Mouse (Mus musculus) forelimb bud, embryonic 11.5 days (tissue): ENCODE data around the gene Gnas.

ENCODE experiments used
- DNase-seq: peaks from one replicate; pipeline ENCODE4 v3.0.0-alpha.2; 2012; ENCODE audit warnings: low read depth, low spot score

The Gnas gene

GRCm38 (mm10) chr2:174284011-174284410, at the start of gene Gnas:
Gene Gnas, plus strand, starts transcription at chr2:174284320.
- DNase-seq: peak; percentile 49

- DNase-seq: no peak
Observed at GRCm38 (mm10) chr2:174242431-174242830, 41.7 kb upstream of the Gnas start.

GRCm38 (mm10) chr2:174251963-174252362, 32.2 kb upstream of the Gnas start:
- DNase-seq: no peak

- DNase-seq: no peak
Observed at GRCm38 (mm10) chr2:174257312-174257711, 26.8 kb upstream of the Gnas start.

GRCm38 (mm10) chr2:174260004-174260403, 24.1 kb upstream of the Gnas start:
- no peak for DNase-seq

- no peak for DNase-seq
Observed at GRCm38 (mm10) chr2:174260908-174261800, 23.0 kb upstream of the Gnas start.

GRCm38 (mm10) chr2:174261801-174262200, 22.3 kb upstream of the Gnas start:
- no peak for DNase-seq

- no peak for DNase-seq
Observed at GRCm38 (mm10) chr2:174263110-174263815, 20.9 kb upstream of the Gnas start.

- no peak for DNase-seq
Observed at GRCm38 (mm10) chr2:174264248-174264647, 19.9 kb upstream of the Gnas start.

GRCm38 (mm10) chr2:174270416-174270815, 13.7 kb upstream of the Gnas start:
- DNase-seq: no peak

GRCm38 (mm10) chr2:174271459-174271858, 12.7 kb upstream of the Gnas start:
- DNase-seq: no peak

GRCm38 (mm10) chr2:174273131-174273530, 11.0 kb upstream of the Gnas start:
- DNase-seq: no peak

GRCm38 (mm10) chr2:174273961-174274360, 10.2 kb upstream of the Gnas start:
- DNase-seq: no peak

- DNase-seq: no peak
Observed at GRCm38 (mm10) chr2:174279771-174280170, 4.3 kb upstream of the Gnas start.

- no peak for DNase-seq
Observed at GRCm38 (mm10) chr2:174283341-174283740, 779 bp upstream of the Gnas start.

- DNase-seq: no peak
Observed at GRCm38 (mm10) chr2:174284807-174285457, 812 bp downstream of the Gnas start.

- no peak for DNase-seq
Observed at GRCm38 (mm10) chr2:174285921-174286470, 1.9 kb downstream of the Gnas start.

GRCm38 (mm10) chr2:174287921-174288320, 3.8 kb downstream of the Gnas start:
- DNase-seq: no peak

- no peak for DNase-seq
Observed at GRCm38 (mm10) chr2:174288673-174289430, 4.7 kb downstream of the Gnas start.

GRCm38 (mm10) chr2:174291029-174291661, 7.0 kb downstream of the Gnas start:
- DNase-seq: no peak

GRCm38 (mm10) chr2:174291662-174292030, 7.5 kb downstream of the Gnas start:
- no peak for DNase-seq
